Mouse (Mus musculus) forebrain, embryonic 14.5 days (tissue): ENCODE data around the gene Fbxo42. TPM values are rescaled to one million over a fixed set of nuclear protein-coding genes. Genes with fewer than 3 reads are reported as not detected.

Source experiments
- ATAC-seq: fragments of 200-750 bp; cut with Nextera tagmentation; 2 replicates; pipeline ENCODE4 v1.8.0; 2017; ENCODE audit warnings: mild to moderate bottlenecking, moderate library complexity
- DNase-seq: peaks from one replicate; pipeline ENCODE4 v3.0.0-alpha.2; 2015; ENCODE audit warnings: low spot score
- H3K27ac ChIP-seq: fragments of 300-500 bp; sonication (generic); 2 replicates; pipeline ENCODE4 v1.5.1; 2014; ENCODE audit warnings: low read depth, mild to moderate bottlenecking, control low read depth, low read length, moderate library complexity
- H3K27me3 ChIP-seq: fragments of 300-500 bp; sonication (generic); replicated peaks from 2 replicates; pipeline ENCODE4 v1.6.1; 2014; ENCODE audit warnings: low read length, control low read depth, mixed read lengths; ENCODE audit not compliant: control insufficient read depth, insufficient read depth
- H3K36me3 ChIP-seq: fragments of 300-500 bp; sonication (generic); 2 replicates; pipeline ENCODE4 v1.6.1; 2014; ENCODE audit warnings: low read length, control low read depth; ENCODE audit not compliant: control insufficient read depth, insufficient read depth
- H3K4me1 ChIP-seq: fragments of 300-500 bp; sonication (generic); 2 replicates; pipeline ENCODE4 v1.6.1; 2014; ENCODE audit warnings: antibody characterized with exemption, low read length, control low read depth; ENCODE audit not compliant: control insufficient read depth, insufficient read depth
- H3K4me2 ChIP-seq: fragments of 300-500 bp; sonication (generic); 2 replicates; pipeline ENCODE4 v1.6.1; 2014; ENCODE audit warnings: mild to moderate bottlenecking, control low read depth, low read length
- H3K4me3 ChIP-seq: fragments of 300-500 bp; sonication (generic); 2 replicates; pipeline ENCODE4 v1.5.1; 2014; ENCODE audit warnings: low read depth, low read length, control low read depth
- H3K9ac ChIP-seq: fragments of 300-500 bp; sonication (generic); 2 replicates; pipeline ENCODE4 v1.6.1; 2014; ENCODE audit warnings: mild to moderate bottlenecking, low read length, control low read depth, moderate library complexity
- H3K9me3 ChIP-seq: fragments of 300-500 bp; sonication (generic); replicated peaks from 2 replicates; pipeline ENCODE4 v1.6.1; 2016; ENCODE audit warnings: low read length, control low read depth, mixed read lengths; ENCODE audit not compliant: control insufficient read depth
- WGBS: fragments of 180-500 bp; shearing (Covaris S2); extraction: QIAGEN DNeasy Blood & Tissue Kit; methylation state at CpG from one replicate; pipeline ENCODE4 v1.1.7; 2014; 5-methylcytosine and 5-hydroxymethylcytosine counted together
- polyA plus RNA-seq: library from polyadenylated mRNA; unstranded; fragments of >200 nt; fragmentation: Nextera tagmentation; extraction: Ambion mirVana; gene quantifications from 2 replicates; pipeline ENCODE4 v1.2.1, GENCODE M21; 2014

The Fbxo42 gene
- polyA plus RNA-seq, 1 experiment from 2014 or later, result 22.3 TPM

DNA sequence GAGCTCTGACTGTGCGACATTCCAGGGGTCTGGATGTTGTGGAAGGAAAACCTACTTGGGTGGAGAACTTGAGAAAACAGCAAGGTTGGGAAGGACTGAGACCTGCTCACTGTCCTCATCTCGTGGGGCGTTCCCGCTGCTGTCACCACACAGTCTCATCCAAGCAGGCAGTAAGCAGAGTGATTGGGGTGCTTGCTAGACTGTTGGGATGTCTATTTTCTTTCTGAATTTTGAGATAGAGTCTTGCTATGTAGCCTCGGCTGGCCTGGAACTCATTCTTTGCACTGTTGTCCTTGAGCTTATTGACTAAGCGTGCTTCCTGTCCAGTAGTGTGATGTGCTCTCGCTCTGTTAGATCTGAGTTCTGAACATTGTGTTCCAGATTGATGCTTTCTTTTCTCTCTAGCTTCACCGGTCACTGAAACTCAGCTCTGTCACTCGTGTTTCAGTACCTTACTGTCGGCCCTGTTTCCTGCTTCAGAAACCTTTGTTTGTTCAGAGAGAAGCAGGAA, 28.7 kb downstream of the Fbxo42 start:
- ATAC-seq, result no peak
- H3K4me1 ChIP-seq, result no peaks in the 10 kb centered on the region
- H3K36me3 ChIP-seq, result peaks cover 53% of the 10 kb centered on the region

DNA sequence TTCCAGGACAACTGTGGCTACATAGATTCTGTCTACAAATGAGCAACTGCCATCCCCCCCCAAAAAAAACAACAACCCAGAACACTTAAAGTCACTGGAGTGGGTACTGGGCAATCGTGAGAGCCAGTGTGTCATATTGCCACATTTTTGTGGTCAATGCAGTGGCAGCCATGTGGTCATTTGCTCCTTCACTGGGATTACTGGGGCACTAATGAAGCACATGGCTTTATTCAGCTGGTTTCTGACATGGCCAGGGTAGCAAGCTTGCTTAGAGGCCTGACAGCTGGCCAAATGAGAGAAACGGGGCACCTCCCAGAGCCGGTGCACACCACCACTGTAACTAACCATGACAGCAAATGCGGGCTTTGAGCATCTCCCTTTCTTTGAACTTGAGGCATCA, 30.8 kb downstream of the Fbxo42 start:
- WGBS, result 84% methylated on average over 4 of the region's 4 CpGs
- Histone ChIP-seq H3K4me3 (no peak overlapping the region), H3K27me3 (no peaks in the 10 kb centered on the region), H3K9ac (no peak overlapping the region), H3K9me3 (no peaks in the 10 kb centered on the region), H3K36me3 (peaks cover 44% of the 10 kb centered on the region), H3K4me1 (no peaks in the 10 kb centered on the region), H3K4me2 (no peak overlapping the region), H3K27ac (no peak overlapping the region)
- ATAC-seq (no peak), DNase-seq (no peak)

More for the DNA sequence above, 28.7 kb downstream of the Fbxo42 start:
- no peak for DNase-seq
- WGBS, result 94% methylated on average over 10 of the region's 10 CpGs
- Histone ChIP-seq H3K27me3 (no peaks in the 10 kb centered on the region), H3K27ac (no peak overlapping the region), H3K4me3 (no peak overlapping the region), H3K4me2 (no peak overlapping the region), H3K9me3 (no peaks in the 10 kb centered on the region), H3K9ac (no peak overlapping the region)

DNA sequence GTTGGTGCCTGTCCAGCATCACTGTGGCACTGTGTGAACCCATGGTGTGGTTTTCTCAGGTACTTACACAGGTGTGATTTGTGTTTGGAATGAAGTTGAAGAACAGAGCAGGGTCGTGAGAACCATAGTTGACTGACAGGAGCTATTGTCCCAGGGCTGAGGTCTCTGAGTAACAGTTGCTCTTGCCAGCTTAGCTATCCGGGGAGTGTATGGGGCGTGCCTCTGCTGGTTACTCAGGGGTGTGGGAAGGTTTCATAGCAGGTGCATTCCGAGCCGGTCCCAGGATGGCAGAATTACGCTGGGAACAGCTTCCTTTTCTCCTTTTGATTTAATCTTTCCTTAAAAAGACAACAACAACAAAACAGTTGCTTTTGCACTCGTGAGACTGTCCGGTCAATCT, 33.1 kb downstream of the Fbxo42 start:
- Histone ChIP-seq H3K4me2 (no peak overlapping the region), H3K27ac (no peak overlapping the region), H3K9me3 (no peaks in the 10 kb centered on the region), H3K4me3 (no peak overlapping the region), H3K27me3 (no peaks in the 10 kb centered on the region), H3K36me3 (peaks cover 41% of the 10 kb centered on the region), H3K4me1 (no peaks in the 10 kb centered on the region), H3K9ac (no peak overlapping the region)
- DNase-seq, result no peak
- 83% methylated on average over 8 of the region's 8 CpGs for WGBS
- ATAC-seq, result no peak

DNA sequence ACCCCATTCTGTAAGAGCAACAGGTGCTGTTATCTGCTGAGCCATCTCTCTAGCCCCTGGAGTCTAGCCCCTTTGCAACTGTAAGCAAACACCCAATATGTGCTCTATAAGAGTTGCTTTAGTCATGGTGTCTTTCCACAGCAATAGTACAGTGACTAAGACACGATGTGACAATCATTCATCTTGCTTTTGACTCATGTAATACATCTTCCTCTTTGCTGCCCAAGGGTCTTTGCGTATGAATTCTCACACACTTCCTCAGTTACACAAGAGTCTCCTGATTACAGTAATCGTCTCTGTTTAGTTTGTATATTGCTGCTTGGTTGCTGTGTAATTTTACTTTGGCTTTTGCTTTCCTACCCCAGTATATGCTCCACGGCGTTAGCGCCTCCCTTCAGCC, 34.3 kb downstream of the Fbxo42 start:
- 97% methylated on average over 6 of the region's 6 CpGs for WGBS

DNA sequence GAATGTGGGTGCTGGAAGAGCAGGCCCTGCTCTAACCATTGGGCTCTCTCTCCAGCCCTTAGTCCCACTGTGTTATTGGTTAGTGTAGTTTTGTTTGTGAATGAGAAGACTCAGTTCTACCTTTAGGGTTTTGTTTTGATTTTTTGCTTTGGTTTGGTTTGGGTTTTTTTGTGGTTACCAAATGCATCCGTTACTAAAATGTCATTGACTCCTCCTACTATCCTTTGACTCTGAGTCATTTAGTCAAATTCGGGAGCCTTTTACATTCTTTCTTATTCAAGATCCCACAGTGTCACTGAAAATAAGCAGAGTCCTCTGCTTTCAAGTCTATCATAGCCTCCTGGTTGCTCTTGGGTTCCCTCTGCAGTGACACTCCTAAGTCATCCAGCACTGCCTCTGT, 36.2 kb downstream of the Fbxo42 start:
- Histone ChIP-seq H3K9me3 (no peaks in the 10 kb centered on the region), H3K4me3 (no peak overlapping the region), H3K27me3 (no peaks in the 10 kb centered on the region), H3K36me3 (peaks cover 30% of the 10 kb centered on the region), H3K4me1 (no peaks in the 10 kb centered on the region), H3K4me2 (no peak overlapping the region), H3K9ac (no peak overlapping the region), H3K27ac (no peak overlapping the region)
- WGBS, result 91% methylated on average over 2 of the region's 2 CpGs
- DNase-seq (no peak), ATAC-seq (no peak)

More for the DNA sequence above, 34.3 kb downstream of the Fbxo42 start:
- Histone ChIP-seq H3K4me3 (no peak overlapping the region), H3K36me3 (peaks cover 34% of the 10 kb centered on the region), H3K27me3 (no peaks in the 10 kb centered on the region), H3K27ac (no peak overlapping the region), H3K9ac (no peak overlapping the region), H3K4me2 (no peak overlapping the region), H3K9me3 (no peaks in the 10 kb centered on the region), H3K4me1 (no peaks in the 10 kb centered on the region)
- DNase-seq (no peak), ATAC-seq (no peak)

DNA sequence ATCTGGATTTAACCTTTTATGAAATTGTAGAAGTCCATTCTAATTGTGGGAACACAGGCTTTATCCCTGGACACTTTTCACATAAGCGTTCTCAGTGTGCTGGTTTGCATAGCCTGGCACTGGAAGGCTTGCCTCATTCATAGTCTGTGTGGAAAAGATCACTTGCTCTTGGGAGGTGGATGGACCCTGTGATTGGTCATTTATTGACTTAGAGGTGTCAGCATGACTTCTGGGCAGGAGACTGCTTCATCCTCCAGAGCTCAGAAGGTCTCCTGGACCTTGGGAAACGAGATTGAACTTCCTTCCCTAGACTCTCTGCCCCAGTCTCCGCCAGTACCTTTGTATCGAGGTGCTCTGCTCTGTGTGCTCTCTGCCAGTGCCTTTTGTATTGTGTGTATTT, 36.7 kb downstream of the Fbxo42 start:
- ATAC-seq, result no peak
- Histone ChIP-seq H3K9ac (no peak overlapping the region), H3K27me3 (no peaks in the 10 kb centered on the region)

DNA sequence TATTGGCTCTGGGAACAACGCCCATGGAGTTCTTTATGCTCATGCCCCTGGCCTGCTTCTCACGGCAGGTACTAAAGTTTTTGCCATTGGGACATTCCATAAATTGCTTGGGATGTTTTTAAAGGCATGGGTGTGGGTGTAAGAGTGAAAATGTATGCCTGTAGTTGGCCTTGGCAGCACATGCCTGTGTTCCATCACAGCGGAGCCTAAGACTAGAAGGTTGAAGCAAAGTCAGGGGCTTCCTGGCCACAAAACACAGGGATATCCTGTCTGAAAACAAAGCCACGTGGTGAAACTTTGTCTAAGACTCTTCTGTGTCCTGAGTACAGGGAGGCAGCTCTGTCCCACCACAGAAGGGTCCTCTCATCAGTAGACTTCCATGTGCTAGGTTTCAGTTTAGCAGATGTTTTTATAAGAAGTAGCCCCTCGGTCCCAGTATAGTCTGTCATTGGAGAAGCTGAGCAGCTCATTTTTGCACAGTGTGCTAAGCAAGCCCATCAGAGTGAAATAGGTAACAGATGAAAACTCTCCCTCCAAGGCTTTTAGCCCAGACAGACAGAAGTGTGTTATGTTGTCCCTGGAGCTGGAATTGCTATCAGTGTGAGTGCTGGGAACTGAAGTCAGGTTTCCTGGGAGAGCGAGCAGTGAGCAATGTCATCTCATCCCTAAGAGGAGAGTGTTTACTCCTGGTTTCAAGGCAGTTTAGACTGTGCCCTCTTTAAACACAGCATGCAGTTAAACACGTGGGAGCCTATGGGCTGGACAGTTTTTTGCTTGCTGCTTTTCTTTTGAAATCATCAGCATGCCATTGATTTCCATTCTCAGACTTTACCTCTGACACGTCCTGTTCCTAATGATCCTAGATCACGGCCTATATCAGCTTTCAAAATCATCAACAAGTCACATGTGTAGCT, 39.5 kb downstream of the Fbxo42 start:
- Histone ChIP-seq H3K27ac (no peak overlapping the region), H3K36me3 (peaks cover 17% of the 10 kb centered on the region; the same call in 1 of the 2 replicates), H3K9me3 (no peaks in the 10 kb centered on the region), H3K27me3 (no peaks in the 10 kb centered on the region), H3K4me3 (no peak overlapping the region), H3K4me2 (no peak overlapping the region), H3K9ac (no peak overlapping the region), H3K4me1 (no peaks in the 10 kb centered on the region)
- no peak for DNase-seq
- 85% methylated on average over 9 of the region's 9 CpGs for WGBS
- no peak for ATAC-seq

More for the DNA sequence above, 36.7 kb downstream of the Fbxo42 start:
- Histone ChIP-seq H3K27ac (no peak overlapping the region), H3K4me2 (no peak overlapping the region), H3K36me3 (peaks cover 30% of the 10 kb centered on the region), H3K4me1 (no peaks in the 10 kb centered on the region), H3K9me3 (no peaks in the 10 kb centered on the region), H3K4me3 (no peak overlapping the region)
- 89% methylated on average over 4 of the region's 4 CpGs for WGBS
- DNase-seq, result no peak

DNA sequence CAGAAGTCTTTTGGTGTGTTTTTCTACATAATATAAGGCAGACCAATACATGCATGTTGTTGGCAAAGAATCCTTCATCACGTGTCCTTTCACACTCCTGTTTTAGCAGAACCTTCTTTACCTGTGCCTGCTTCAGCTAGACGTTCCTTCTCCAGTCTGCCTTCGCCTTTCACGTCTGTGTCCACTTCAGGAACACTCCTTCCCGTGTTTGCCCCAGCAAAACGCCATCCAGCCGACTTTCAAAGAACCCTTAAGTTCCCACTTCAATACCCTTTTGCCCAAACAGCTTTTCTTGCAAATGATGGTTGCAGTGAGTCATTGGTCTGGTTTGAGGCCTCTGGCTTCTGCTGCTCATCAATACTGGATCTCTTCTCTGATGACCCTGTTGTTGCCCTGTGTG, 43.6 kb downstream of the Fbxo42 start:
- H3K4me1 ChIP-seq, result no peaks in the 10 kb centered on the region
- no peak for DNase-seq
- H3K4me3 ChIP-seq, result no peak overlapping the region
- no peaks in the 10 kb centered on the region for H3K27me3 ChIP-seq
- H3K9ac ChIP-seq, result no peak overlapping the region
- ATAC-seq, result no peak
- WGBS, result 89% methylated on average over 7 of the region's 7 CpGs
- H3K9me3 ChIP-seq, result no peaks in the 10 kb centered on the region
- no peak overlapping the region for H3K27ac ChIP-seq
- no peak overlapping the region for H3K4me2 ChIP-seq
- H3K36me3 ChIP-seq, result peaks cover 21% of the 10 kb centered on the region

DNA sequence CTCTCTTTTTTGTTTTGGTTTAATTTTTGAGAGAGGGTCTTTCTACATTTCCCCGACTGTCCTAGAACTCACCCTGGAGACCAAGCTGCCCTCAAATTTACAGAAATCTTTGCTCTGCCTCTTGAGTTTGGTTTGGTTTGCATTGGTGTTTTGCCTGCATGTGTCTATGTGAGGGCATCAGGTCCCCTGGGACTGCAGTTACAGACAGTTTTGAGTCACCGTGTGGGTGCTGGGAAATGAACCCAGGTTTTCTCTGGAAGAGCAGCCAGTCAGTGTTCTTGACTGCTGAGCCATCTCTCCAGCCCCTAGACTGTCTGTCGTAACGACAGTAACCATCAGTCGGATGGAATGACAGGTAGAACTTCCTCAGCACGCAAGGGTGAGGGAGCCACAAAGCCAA, 46.8 kb downstream of the Fbxo42 start:
- no peak overlapping the region for H3K4me2 ChIP-seq
- WGBS, result 95% methylated on average over 6 of the region's 6 CpGs
- H3K4me1 ChIP-seq, result no peaks in the 10 kb centered on the region
- DNase-seq, result no peak
- peaks cover 46% of the 10 kb centered on the region for H3K36me3 ChIP-seq
- no peaks in the 10 kb centered on the region for H3K27me3 ChIP-seq
- no peaks in the 10 kb centered on the region for H3K9me3 ChIP-seq
- H3K9ac ChIP-seq, result no peak overlapping the region
- no peak overlapping the region for H3K4me3 ChIP-seq
- no peak overlapping the region for H3K27ac ChIP-seq
- no peak for ATAC-seq
